In the genomic region with DNA sequence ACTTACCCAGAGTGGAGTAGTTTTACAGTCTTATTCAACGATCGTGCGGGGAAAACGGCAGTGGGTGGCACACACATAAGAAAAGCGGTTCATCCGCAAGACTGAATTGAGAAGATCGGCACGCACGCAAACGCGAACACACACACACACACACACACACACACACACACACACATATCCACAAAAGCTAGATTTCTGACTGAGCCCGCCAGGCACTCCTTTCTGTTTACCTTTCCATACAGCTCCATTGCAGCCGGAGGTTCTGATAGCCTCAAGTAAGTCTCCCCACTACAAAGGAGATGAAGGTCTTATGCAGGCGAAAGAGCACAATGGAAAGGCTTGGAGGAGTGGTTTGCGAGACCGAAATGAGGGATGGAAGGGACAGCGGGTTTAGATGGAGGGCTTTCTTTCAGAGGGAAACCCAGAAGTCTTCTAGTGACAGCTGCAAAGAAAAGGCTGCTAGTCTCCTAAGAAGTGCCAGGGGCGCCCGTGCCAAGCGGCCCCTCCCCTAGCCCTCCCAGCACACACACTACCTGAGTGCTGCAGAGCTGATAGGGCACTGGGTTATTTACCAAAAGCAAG, we compare ENCODE assay signal across 8 mouse cellular contexts. TPM values are rescaled to one million over a fixed set of nuclear protein-coding genes. Genes with fewer than 3 reads are reported as not detected.
DNase-seq lines count a peak whose midpoint lies in the region; ATAC-seq lines count a peak whose summit lies in the region.
"Had no signal": no experiment of that assay in that cellular context is flagged by ENCODE, and none has a peak within 500 bp of the region (broad histone marks: within the 10 kb centered on the region; RNA-seq: fewer than 3 reads in every experiment).

A gene (minus strand): TSS at position 434 of the 582 bp plus-strand sequence.

- H3K9me3 ChIP-seq in embryonic facial prominence, embryonic 15.5 days (replicated peaks): no peaks in the 10 kb centered on the region

- no peak within 1 kb of the TSS for H3K27ac ChIP-seq in embryonic facial prominence, embryonic 15.5 days (replicated peaks)

- 0 out of 2 replicates have a peak within 1 kb of the TSS, but pooled peaks have one; percentile 5 for H3K9ac ChIP-seq in embryonic facial prominence, embryonic 15.5 days

- H3K36me3 ChIP-seq in embryonic facial prominence, embryonic 15.5 days: no peaks in the 10 kb centered on the region

- DNase-seq in R1 (ENCODE audit: low read depth, low spot score): peak; percentile 13
- no peak for DNase-seq in adrenal gland, postnatal 25 days
- DNase-seq in layer of hippocampus, postnatal 25 days (ENCODE audit: extremely low spot score in 1 of 2, low spot score in 1 of 2): peak; percentile 25 to 34
- DNase-seq in lung, postnatal 36 days: peak; percentile 52
- DNase-seq in spleen, postnatal 10 days (ENCODE audit: low spot score in 2 of 2): no peak

- H3K4me1 ChIP-seq in embryonic facial prominence, embryonic 15.5 days: peaks cover 6% of the 10 kb centered on the region; the same call in 1 of the 2 replicates

- H3K4me2 ChIP-seq in embryonic facial prominence, embryonic 15.5 days (replicated peaks): peak within 1 kb of the TSS; percentile 80

- peak within 1 kb of the TSS; percentile 43 for H3K4me3 ChIP-seq in embryonic facial prominence, embryonic 15.5 days (replicated peaks)
- H3K4me3 ChIP-seq: erythroblast, embryonic 14.5 days had no signal

- no peak for ATAC-seq in embryonic facial prominence, embryonic 15.5 days (ENCODE audit: insufficient number of reproducible peaks, low FRiP score, low TSS enrichment, low read depth)
- ATAC-seq in granulocyte monocyte progenitor cell, adult 5-6 weeks (replicated peaks; ENCODE audit: poor library complexity, severe bottlenecking): no peak

- 2% methylated on average over 20 of the region's 20 CpGs for WGBS in embryonic facial prominence, embryonic 15.5 days

- H3K27me3 ChIP-seq in embryonic facial prominence, embryonic 15.5 days: peaks cover 12% of the 10 kb centered on the region; the same call in 1 of the 2 replicates

RNA-seq across cellular contexts. Expression of the gene that starts here (rescaled TPM):
- total RNA-seq in adrenal gland, postnatal 25 days (2021): 22.6 and 33.2 TPM in 2 replicates
- polyA plus RNA-seq in embryonic facial prominence, embryonic 15.5 days (2015; fragmentation: Nextera tagmentation; extraction: Ambion mirVana): 1.3 and 2.4 TPM in 2 replicates
- 100 to 1,000 TPM; 180 to 190 TPM for total RNA-seq in layer of hippocampus, postnatal 25 days (2021)
- total RNA-seq in granulocyte monocyte progenitor cell, adult 5-6 weeks (2014; fragmentation: Nextera tagmentation): not detected in 2 replicates
- not detected in 2 replicates for total RNA-seq in granulocyte monocyte progenitor cell, adult 5-6 weeks (2017)
- polyA plus RNA-seq: erythroblast, embryonic 14.5 days had no signal

Comparison
In these comparisons a context has a peak if more than half of its experiments do, and no peak if none do; other contexts are left out.
1. RNA of the gene that starts here (total RNA-seq): 180 to 190 TPM in layer of hippocampus, postnatal 25 days and 22.6 to 33.2 TPM in adrenal gland, postnatal 25 days; not detected in granulocyte monocyte progenitor cell, adult 5-6 weeks; every median in the first group is over 10 times any median in the second.
2. DNase-seq: peak in R1 (single experiment), layer of hippocampus, postnatal 25 days (2 of 2) and lung, postnatal 36 days (single experiment); none in adrenal gland, postnatal 25 days (single experiment) and spleen, postnatal 10 days (0 of 2).